Mouse (Mus musculus) MEL (cell line): Measurements from ENCODE around the gene Smtnl2. TPM values are rescaled to one million over a fixed set of nuclear protein-coding genes. Genes with fewer than 3 reads are reported as not detected.

ENCODE experiments used
- DNase-seq: peaks from one replicate; pipeline ENCODE4 v3.0.0; 2011; ENCODE audit warnings: low read depth, low spot score
- H3K27ac ChIP-seq: 2 replicates; pipeline ENCODE4 v1.5.1; 2012; ENCODE audit warnings: low read depth, mild to moderate bottlenecking, control low read depth, low read length, moderate library complexity; ENCODE audit not compliant: control insufficient read depth
- H3K27me3 ChIP-seq, 2 experiments: fragments of 150-350 bp in 1 of 2; sonication (generic) in 1 of 2; 2 replicates each; pipeline ENCODE4 v1.6.1; 2012; ENCODE audit warnings: low read length in 2 of 2, mild to moderate bottlenecking in 2 of 2, improper control_type of control experiment in 1 of 2, moderate library complexity in 1 of 2; ENCODE audit not compliant: insufficient read depth in 2 of 2, control insufficient read depth in 1 of 2
- H3K36me3 ChIP-seq, 2 experiments: 2 replicates each; pipeline ENCODE4 v1.6.1; 2012 to 2014; ENCODE audit warnings: low read length in 2 of 2, improper control_type of control experiment in 1 of 2, inconsistent platforms in 1 of 2, mild to moderate bottlenecking in 1 of 2; ENCODE audit not compliant: insufficient read depth in 2 of 2, control insufficient read depth in 1 of 2
- H3K4me1 ChIP-seq, 2 experiments: fragments of 150-350 bp in 1 of 2; sonication (generic) in 1 of 2; 2 replicates each; pipeline ENCODE4 v1.6.1; 2012; ENCODE audit warnings: low read length in 2 of 2, improper control_type of control experiment in 1 of 2, mild to moderate bottlenecking in 1 of 2; ENCODE audit not compliant: insufficient read depth in 2 of 2, control insufficient read depth in 1 of 2
- H3K4me3 ChIP-seq, 2 experiments: fragments of 150-350 bp in 1 of 2; sonication (generic) in 1 of 2; 2 replicates each; pipeline ENCODE4 v1.5.1; 2012; ENCODE audit warnings: low read depth in 2 of 2, low read length in 2 of 2, mild to moderate bottlenecking in 2 of 2, moderate library complexity in 2 of 2, control low read depth in 1 of 2, improper control_type of control experiment in 1 of 2; ENCODE audit not compliant: control insufficient read depth in 1 of 2, insufficient read depth in 1 of 2
- H3K79me2 ChIP-seq: 2 replicates; pipeline ENCODE4 v1.6.1; 2012; ENCODE audit warnings: mild to moderate bottlenecking, low read length, moderate library complexity; ENCODE audit not compliant: control insufficient read depth, poor library complexity, insufficient read depth
- H3K9ac ChIP-seq: 2 replicates; pipeline ENCODE4 v1.6.1; 2012; ENCODE audit warnings: low read depth, mild to moderate bottlenecking, control low read depth, low read length, moderate library complexity; ENCODE audit not compliant: control insufficient read depth, poor library complexity, severe bottlenecking
- H3K9me3 ChIP-seq: fragments of 150-350 bp; sonication (generic); replicated peaks from 2 replicates; pipeline ENCODE4 v1.6.1; 2012; ENCODE audit warnings: mild to moderate bottlenecking, low read length, improper control_type of control experiment, moderate library complexity; ENCODE audit not compliant: insufficient read depth
- BHLHE40 ChIP-seq: IDR thresholded peaks from 2 replicates; pipeline ENCODE4 v1.6.1; 2012; ENCODE audit warnings: low read depth, mild to moderate bottlenecking, inconsistent platforms, low read length, improper control_type of control experiment, borderline replicate concordance
- CHD2 ChIP-seq: IDR thresholded peaks from 2 replicates; pipeline ENCODE4 v1.6.1; 2011; ENCODE audit warnings: low read length, improper control_type of control experiment
- CTCF ChIP-seq, 3 experiments: IDR thresholded peaks in 2 of 3; conservative IDR thresholded peaks in 1 of 3; 2 replicates each; pipeline ENCODE4 v1.5.1; 2011 to 2012; ENCODE audit warnings: low read length in 3 of 3, low read depth in 2 of 3, mild to moderate bottlenecking in 2 of 3, improper control_type of control experiment in 1 of 3, inconsistent platforms in 1 of 3, mixed read lengths in 1 of 3, moderate library complexity in 1 of 3; ENCODE audit not compliant: control insufficient read depth in 1 of 3, insufficient read depth in 1 of 3, poor library complexity in 1 of 3, severe bottlenecking in 1 of 3
- E2F4 ChIP-seq: IDR thresholded peaks from 2 replicates; pipeline ENCODE4 v1.6.1; 2011; ENCODE audit warnings: low read depth, low read length, improper control_type of control experiment, borderline replicate concordance
- ETS1 ChIP-seq: IDR thresholded peaks from 2 replicates; pipeline ENCODE4 v1.6.1; 2012; ENCODE audit warnings: low read depth, mild to moderate bottlenecking, inconsistent platforms, low read length, improper control_type of control experiment, moderate library complexity
- GABPA ChIP-seq: IDR thresholded peaks from 2 replicates; pipeline ENCODE4 v1.6.1; 2012; ENCODE audit warnings: low read depth, mild to moderate bottlenecking, inconsistent platforms, low read length, improper control_type of control experiment, moderate library complexity
- GATA1 ChIP-seq: IDR thresholded peaks from 2 replicates; pipeline ENCODE4 v1.6.1; 2011; ENCODE audit warnings: low read depth, low read length, improper control_type of control experiment
- JUND ChIP-seq: IDR thresholded peaks from 2 replicates; pipeline ENCODE4 v1.6.1; 2011; ENCODE audit warnings: low read depth, mild to moderate bottlenecking, improper control_type of control experiment, low read length
- KAT2A ChIP-seq: conservative IDR thresholded peaks from 2 replicates; pipeline ENCODE4 v1.6.1; 2012; ENCODE audit warnings: low read depth, low read length, improper control_type of control experiment, inconsistent platforms
- MAFK ChIP-seq: IDR thresholded peaks from 2 replicates; pipeline ENCODE4 v1.6.1; 2011; ENCODE audit warnings: low read depth, mild to moderate bottlenecking, low read length, improper control_type of control experiment, borderline replicate concordance
- MAZ ChIP-seq: IDR thresholded peaks from 2 replicates; pipeline ENCODE4 v1.6.1; 2012; ENCODE audit warnings: low read depth, mild to moderate bottlenecking, inconsistent platforms, low read length, improper control_type of control experiment
- MEF2A ChIP-seq: IDR thresholded peaks from 2 replicates; pipeline ENCODE4 v1.6.1; 2014; ENCODE audit warnings: low read depth, mild to moderate bottlenecking, inconsistent platforms, low read length, improper control_type of control experiment; ENCODE audit not compliant: poor library complexity, insufficient replicate concordance, severe bottlenecking; ENCODE audit errors: extremely low read depth
- MYB ChIP-seq: IDR thresholded peaks from 2 replicates; pipeline ENCODE4 v1.6.1; 2011; ENCODE audit warnings: mild to moderate bottlenecking, low read depth, low read length, improper control_type of control experiment
- MYC ChIP-seq: IDR thresholded peaks from 2 replicates; pipeline ENCODE4 v1.6.1; 2011; ENCODE audit warnings: low read depth, mild to moderate bottlenecking, low read length, improper control_type of control experiment, moderate library complexity
- NRF1 ChIP-seq: IDR thresholded peaks from 2 replicates; pipeline ENCODE4 v1.6.1; 2014; ENCODE audit warnings: low read depth, mild to moderate bottlenecking, inconsistent platforms, low read length, improper control_type of control experiment, moderate library complexity; ENCODE audit not compliant: poor library complexity, insufficient read depth, severe bottlenecking
- POLR2A ChIP-seq, 2 experiments: IDR thresholded peaks; 2 replicates each; pipeline ENCODE4 v1.6.1; 2011 to 2012; ENCODE audit warnings: low read length in 2 of 2, mild to moderate bottlenecking in 2 of 2, control low read depth in 1 of 2, improper control_type of control experiment in 1 of 2, low read depth in 1 of 2, moderate library complexity in 1 of 2; ENCODE audit not compliant: control insufficient read depth in 1 of 2, insufficient read depth in 1 of 2, poor library complexity in 1 of 2
- RAD21 ChIP-seq: IDR thresholded peaks from 2 replicates; pipeline ENCODE4 v1.6.1; 2011; ENCODE audit warnings: mild to moderate bottlenecking, low read depth, low read length, improper control_type of control experiment
- TBP ChIP-seq: IDR thresholded peaks from 2 replicates; pipeline ENCODE4 v1.8.0; 2011; ENCODE audit warnings: low read depth, low read length, improper control_type of control experiment
- UBTF ChIP-seq: IDR thresholded peaks from 2 replicates; pipeline ENCODE4 v1.6.1; 2012; ENCODE audit warnings: low read depth, mild to moderate bottlenecking, inconsistent platforms, low read length, improper control_type of control experiment, moderate library complexity, borderline replicate concordance; ENCODE audit not compliant: insufficient read depth
- ZNF384 ChIP-seq: IDR thresholded peaks from 2 replicates; pipeline ENCODE4 v1.6.1; 2012; ENCODE audit warnings: low read depth, mild to moderate bottlenecking, inconsistent platforms, low read length, improper control_type of control experiment
- polyA plus RNA-seq, 2 experiments: library from polyadenylated mRNA; stranded (reverse) in 1 of 2; unstranded in 1 of 2; fragments of >175 nt in 1 of 2; fragments of >200 nt in 1 of 2; gene quantifications; 2 replicates each; pipeline versions ENCODE4 v1.2.1 to v1.2.4; 2012; ENCODE audit warnings: low replicate concordance in 2 of 2, low read depth in 1 of 2; ENCODE audit not compliant: insufficient read length in 2 of 2, insufficient read depth in 1 of 2, missing spikeins in 1 of 2
- total RNA-seq: library from RNA; depleted of rRNA; stranded (reverse); fragments of 300-350 nt; gene quantifications from 2 replicates; pipeline ENCODE4 v1.2.3, GENCODE M21; 2012

Smtnl2 gene
- total and polyA plus RNA-seq, 3 experiments = 10.2 to 10.9 TPM; not detected in 1

- Histone ChIP-seq H3K4me3 (no peak overlapping the region), H3K27me3 (no peaks in the 10 kb centered on the region; a peak in 1 of 4 replicates)
These were observed 24.8 kb upstream of the Smtnl2 start for GRCm38 (mm10) chr11:72436271-72436670.

GRCm38 (mm10) chr11:72435694-72436045 lies 24.2 kb upstream of the Smtnl2 start:
- Histone ChIP-seq H3K36me3 (no peaks in the 10 kb centered on the region), H3K9ac (no peak overlapping the region), H3K4me3 (no peak overlapping the region), H3K27me3 (no peaks in the 10 kb centered on the region; a peak in 1 of 4 replicates), H3K9me3 (no peaks in the 10 kb centered on the region), H3K4me1 (peaks cover 0 to 6% of the 10 kb centered on the region in 2 experiments; a peak in 2 of 4 replicates), H3K79me2 (no peaks in the 10 kb centered on the region; the same call in 1 of the 2 replicates), H3K27ac (no peak overlapping the region)
- no peak for TF ChIP-seq POLR2A (IDR thresholded peaks at IDR 0.05; ENCODE audit: control insufficient read depth in 1 of 2, insufficient read depth in 1 of 2, low read depth in 1 of 2, low read length in 2 of 2, poor library complexity in 1 of 2)
- no peak for TF ChIP-seq MEF2A
- no peak for TF ChIP-seq MYC
- no peak for TF ChIP-seq MYB
- no peak for TF ChIP-seq ETS1
- TF ChIP-seq RAD21 = no peak
- TF ChIP-seq CTCF (IDR thresholded peaks at IDR 0.05 in 2 of 3, conservative IDR thresholded peaks at IDR 0.05 in 1 of 3; ENCODE audit: control insufficient read depth in 1 of 3, insufficient read depth in 1 of 3, low read depth in 2 of 3, low read length in 3 of 3, poor library complexity in 1 of 3, severe bottlenecking in 1 of 3) = no peak
- TF ChIP-seq ZNF384 = no peak
- no peak for TF ChIP-seq GATA1
- no peak for TF ChIP-seq TBP
- TF ChIP-seq MAZ = no peak
- no peak for TF ChIP-seq UBTF
- TF ChIP-seq MAFK = no peak
- no peak for TF ChIP-seq NRF1
- TF ChIP-seq BHLHE40 = no peak
- no peak for TF ChIP-seq GABPA
- TF ChIP-seq E2F4 = no peak
- no peak for DNase-seq

More at GRCm38 (mm10) chr11:72436271-72436670, 24.8 kb upstream of the Smtnl2 start:
- Histone ChIP-seq H3K4me1 (peaks cover 0 to 6% of the 10 kb centered on the region in 2 experiments; a peak in 2 of 4 replicates), H3K36me3 (no peaks in the 10 kb centered on the region), H3K9me3 (no peaks in the 10 kb centered on the region), H3K79me2 (peaks cover 4% of the 10 kb centered on the region), H3K27ac (no peak overlapping the region), H3K9ac (no peak overlapping the region)
- no peak for DNase-seq
- TF ChIP-seq JUND (no peak), KAT2A (no peak), CHD2 (no peak), GATA1 (no peak), ZNF384 (no peak)
